Mouse (Mus musculus) gastrocnemius, adult 18-20 months (tissue): ENCODE measurements around the gene Sh3gl3. TPM values are rescaled to one million over a fixed set of nuclear protein-coding genes. Genes with fewer than 3 reads are reported as not detected.
A peak's percentile ranks its signal among the peaks of the same experiment; 100 is the strongest.

ENCODE experiments used
- DNase-seq: peaks from one replicate; pipeline ENCODE4 v3.0.0; 2021; ENCODE audit warnings: low spot score
- long read RNA-seq, 2 experiments: library from polyadenylated mRNA; stranded (forward); transcript quantifications; one replicate each; pipeline ENCODE4 v2.0.0; 2021
- total RNA-seq, 2 experiments: library from RNA; stranded (reverse); gene quantifications; 2 replicates each; pipeline ENCODE4 v1.2.3; 2021

The Sh3gl3 gene
- total RNA-seq = under 1 TPM; 0.27 to 0.31 TPM
- long read RNA-seq, experiment 1 = 0 reads
- long read RNA-seq, experiment 2 = 0 reads

DNA sequence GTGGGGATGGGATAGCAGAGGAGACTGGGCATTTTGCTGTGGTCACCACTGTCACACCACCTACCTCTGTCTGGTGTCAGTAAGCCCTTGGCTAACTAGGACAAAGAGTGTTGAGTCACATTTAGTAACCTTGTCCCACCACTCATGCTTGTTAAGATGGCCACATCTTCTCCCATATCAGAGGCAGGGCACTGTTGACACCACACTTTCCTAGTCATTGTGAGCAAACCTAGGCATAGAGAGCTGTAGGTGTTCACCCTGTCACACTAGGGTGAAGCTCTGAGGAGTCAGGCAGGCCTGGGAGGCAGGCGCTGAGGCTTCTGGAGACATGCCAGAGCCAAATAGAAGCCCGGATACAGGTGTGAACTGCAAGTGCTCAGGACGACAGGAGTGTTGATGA, at the start of gene Sh3gl3:
Sh3gl3 (plus strand) TSS at position 301 of the 400 bp plus-strand sequence.
- no peak for DNase-seq

DNA sequence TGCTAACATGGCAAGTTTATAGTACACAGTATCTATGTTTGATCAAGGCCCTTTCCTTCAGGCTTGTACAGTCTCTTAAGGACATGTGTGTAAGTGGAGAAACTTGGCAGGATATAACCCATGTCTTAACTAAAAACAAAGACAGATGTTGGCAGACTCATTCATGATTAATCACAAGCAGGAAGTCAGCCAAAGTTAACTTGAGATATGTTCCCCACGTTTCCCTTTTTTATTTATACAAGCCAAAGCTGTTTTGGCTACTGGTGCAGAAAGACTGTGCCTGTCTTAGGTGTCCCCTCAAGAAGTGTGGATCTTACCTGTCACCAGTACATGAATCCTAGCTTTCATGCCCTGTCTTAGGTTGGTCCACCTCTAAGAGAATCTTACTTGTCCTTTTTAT, 35.4 kb upstream of the Sh3gl3 start:
- no peak for DNase-seq

DNA sequence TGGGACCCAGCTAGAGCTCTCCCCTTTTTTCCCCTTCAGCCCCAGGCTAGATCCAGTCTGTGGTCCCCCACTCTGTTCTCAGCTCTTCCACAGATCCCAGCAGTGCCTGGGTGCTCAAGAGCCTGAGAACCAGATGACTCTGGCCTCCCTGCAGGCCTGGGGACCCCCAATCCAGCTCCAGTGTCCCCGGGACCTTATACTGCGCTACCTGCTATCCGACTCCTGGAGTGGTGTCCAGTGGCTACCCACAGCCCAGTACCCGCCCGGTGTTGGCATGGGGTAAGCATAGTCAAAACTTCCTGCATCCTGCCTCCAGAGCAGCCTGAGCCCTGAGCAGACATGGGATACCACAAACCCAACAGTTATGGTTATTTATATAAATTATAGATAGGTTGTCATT, 26.5 kb upstream of the Sh3gl3 start:
- no peak for DNase-seq

DNA sequence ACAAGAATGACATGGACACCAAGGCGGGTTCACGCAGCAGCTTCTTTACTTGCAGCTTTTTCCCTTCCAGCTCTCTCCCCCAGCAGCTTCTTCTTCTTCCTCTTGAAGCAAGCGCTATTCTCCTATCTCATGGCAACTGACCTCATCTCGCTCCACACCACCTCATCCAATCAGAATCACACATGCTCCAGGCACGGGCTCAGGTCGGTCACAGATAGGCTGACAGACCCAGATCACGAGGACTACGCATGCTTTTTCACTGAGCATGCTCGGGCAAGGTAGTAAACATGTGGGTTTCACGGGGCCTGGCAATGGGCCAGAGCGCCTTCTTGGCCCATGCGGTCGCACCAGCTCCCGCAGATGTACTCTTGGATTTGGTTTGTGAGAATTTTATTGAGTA, 9.0 kb upstream of the Sh3gl3 start:
- no peak for DNase-seq

DNA sequence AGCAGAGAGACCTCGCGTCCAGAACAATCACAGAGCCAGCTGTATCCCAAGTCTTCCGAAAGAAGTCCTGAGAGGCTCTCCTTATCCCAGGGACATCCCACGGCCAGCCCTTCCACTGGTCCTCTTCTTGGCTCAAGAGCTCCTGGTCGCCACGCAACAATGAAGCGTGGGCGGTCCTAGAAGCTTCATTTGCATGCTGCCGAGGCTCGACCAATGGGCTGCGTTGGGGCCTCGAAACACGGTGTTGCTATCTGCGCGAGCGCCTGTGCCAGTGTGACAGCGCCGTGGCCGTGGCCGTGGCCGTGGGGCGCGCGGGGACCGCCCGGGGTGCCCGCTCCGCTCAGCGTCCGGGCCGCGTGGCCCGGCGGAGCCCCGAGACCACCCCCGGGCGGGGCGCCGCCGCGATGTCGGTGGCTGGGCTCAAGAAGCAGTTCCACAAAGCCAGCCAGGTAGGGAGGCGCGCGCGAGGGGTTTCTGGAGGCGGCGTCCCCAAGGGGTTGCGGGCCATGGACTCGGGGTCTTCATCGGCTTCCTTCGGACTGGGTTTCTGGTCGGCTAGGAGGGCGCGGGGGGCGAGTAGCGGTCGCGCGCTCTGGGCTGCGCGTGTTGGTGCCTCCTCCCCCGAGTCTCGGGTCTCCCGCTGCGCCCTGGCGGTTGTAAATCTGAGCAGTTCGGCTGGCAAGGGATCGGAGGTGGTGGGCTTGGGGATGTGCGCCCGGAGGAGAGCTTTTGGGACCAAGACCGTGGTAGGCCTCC, 1.1 kb downstream of the Sh3gl3 start:
- peak; percentile 57 for DNase-seq

DNA sequence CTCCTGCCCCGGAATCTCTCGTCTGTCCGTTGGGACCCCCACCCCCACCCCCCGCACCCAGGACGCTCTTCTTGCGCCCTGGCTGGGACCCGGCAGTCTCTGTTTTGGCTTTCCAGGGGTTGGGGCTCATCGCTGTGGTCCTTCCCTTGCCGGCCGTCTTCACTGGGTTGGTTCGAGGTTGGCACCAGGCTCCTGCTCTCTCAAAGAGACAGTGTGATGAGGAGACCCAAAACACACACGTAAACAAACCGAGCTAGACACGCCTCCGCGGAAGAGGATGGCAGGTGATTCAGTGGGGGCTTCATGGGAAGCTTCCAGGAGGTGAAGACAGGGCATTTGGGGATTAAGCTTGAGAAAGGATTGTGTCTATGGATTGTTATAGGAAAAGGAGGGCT, 1.7 kb downstream of the Sh3gl3 start:
- no peak for DNase-seq

DNA sequence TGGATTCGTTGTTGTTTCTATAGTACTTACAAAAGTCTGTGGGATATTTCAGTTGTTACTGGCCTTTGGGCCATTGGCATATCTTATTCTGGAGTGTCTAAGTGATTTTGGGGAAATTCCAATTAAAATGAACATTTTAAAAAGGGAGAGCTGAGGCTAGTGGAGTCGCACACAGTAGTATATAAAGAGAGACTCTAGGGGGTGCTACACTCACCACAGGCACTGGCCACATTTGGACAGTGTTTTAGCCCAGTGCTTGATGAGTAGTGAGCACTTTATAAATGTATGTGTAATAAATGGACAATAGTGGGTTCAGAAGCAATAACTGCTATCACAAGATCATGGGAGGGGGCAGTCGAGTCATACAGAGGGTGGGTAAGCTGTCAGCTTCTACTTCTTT, 2.6 kb downstream of the Sh3gl3 start:
- DNase-seq = no peak

DNA sequence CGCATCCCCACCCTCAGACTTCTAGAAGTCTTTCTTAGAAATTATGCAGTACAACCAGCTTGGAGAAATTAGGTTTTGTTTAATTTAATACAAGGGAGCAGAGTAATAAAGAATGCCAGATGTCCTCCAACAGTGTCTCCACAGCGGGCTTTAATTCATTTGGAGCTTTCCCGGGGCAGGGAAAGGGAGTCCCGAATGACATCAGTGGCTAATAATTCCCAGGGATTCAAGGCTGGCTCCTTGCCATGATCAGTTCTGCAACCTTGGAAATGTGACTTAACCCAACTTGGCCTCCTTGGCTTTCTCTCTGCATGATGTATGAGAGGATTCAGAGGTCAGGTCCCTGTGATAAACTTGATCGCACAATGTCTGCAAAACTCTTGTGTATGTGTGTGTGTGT, 3.7 kb downstream of the Sh3gl3 start:
- DNase-seq = peak; percentile 37

DNA sequence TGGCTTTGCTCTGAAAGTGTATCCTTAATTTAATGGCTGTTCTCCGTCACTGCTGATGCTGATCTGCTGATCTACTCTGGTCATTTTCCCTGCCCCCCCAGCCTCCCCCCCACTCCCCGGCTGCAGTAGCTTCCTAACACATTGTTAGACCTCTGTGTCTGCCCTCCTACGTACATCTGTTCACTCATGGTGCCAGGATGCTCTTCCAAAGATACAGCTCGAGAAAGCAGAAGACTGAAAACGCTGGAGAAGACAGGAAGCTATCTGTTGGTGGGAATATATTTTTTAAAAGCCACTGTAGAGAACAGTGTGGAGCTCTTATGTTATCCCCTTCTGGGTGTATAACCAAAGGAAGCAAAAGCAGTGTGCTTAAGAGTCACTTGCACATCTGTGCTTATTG, 7.3 kb downstream of the Sh3gl3 start:
- DNase-seq = no peak

DNA sequence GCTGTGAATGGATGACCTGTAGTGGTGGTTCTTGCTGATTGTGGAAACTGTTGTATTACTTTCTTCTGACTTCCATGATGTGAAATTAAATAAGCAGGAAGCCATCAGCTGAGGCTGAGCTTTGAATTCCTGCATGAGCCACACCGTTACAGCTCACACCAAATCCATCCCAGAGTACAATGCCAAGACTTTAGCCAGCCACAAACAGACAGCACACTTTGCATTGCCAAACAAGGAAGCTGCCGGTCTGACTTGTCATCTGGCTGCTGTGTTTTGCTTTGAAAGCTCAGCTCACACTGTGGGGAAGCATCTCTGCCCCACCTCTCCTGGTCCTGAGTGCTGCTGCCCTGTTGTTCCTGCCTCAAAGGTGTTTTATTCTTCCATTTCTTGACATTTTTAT, 9.1 kb downstream of the Sh3gl3 start:
- no peak for DNase-seq

DNA sequence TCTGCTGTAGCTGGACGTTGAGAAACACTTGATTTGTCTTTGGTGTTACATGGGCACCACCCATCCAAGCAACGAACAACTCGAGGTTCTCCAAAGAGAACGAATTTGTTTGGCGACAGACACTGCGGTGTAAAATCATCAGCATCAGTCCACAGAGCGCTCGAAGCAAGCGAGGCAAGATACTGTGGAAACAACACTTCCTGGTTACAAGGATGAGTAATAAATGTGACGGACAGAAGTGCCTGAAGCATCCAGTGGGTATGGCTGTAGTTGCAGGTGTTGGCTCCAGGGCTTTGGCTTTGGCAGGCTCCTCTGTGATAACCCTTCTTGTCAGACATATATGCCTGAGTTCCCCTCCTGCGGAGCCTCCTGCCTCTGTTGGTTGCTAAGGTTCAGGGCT, 18.0 kb downstream of the Sh3gl3 start:
- DNase-seq = no peak

DNA sequence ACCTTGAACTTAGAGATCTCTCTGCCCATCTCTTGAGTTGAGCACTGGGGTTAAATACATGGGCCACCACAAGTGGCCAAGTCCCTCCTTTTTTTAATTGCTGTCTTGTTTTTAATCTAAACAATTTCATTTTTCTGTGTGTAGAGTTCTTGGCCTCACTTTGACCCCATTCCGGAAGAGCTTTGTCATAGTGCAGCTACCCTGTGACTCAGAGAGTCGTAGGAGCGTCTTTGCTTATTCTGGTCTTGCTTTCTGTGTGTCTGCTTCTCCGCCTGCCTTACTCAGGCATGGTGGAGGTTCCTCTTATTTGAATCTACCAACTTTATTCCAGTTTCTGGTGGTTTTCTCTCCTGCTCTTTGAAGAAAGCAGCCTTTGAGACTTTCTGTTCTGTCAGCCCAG, 18.9 kb downstream of the Sh3gl3 start:
- no peak for DNase-seq

DNA sequence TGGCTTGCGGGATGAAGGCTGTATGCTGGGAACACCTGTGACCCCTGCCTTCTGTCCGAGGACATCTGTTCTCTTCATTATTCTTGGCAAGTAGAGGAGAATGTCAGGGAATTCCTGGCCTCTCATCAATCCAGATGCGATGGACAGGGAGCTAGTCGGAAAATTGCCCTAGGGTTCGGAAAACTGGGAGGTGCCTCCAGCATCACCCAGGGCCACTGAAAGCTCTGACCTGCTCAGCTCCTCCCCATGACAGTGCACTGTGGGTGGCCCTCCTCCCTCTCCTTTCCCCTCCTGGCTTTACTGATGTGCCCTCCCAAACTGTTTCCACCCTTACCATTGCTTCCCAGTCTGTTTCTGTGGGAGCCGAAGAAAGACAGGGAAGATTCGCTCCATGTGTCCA, 29.5 kb downstream of the Sh3gl3 start:
- DNase-seq = no peak

DNA sequence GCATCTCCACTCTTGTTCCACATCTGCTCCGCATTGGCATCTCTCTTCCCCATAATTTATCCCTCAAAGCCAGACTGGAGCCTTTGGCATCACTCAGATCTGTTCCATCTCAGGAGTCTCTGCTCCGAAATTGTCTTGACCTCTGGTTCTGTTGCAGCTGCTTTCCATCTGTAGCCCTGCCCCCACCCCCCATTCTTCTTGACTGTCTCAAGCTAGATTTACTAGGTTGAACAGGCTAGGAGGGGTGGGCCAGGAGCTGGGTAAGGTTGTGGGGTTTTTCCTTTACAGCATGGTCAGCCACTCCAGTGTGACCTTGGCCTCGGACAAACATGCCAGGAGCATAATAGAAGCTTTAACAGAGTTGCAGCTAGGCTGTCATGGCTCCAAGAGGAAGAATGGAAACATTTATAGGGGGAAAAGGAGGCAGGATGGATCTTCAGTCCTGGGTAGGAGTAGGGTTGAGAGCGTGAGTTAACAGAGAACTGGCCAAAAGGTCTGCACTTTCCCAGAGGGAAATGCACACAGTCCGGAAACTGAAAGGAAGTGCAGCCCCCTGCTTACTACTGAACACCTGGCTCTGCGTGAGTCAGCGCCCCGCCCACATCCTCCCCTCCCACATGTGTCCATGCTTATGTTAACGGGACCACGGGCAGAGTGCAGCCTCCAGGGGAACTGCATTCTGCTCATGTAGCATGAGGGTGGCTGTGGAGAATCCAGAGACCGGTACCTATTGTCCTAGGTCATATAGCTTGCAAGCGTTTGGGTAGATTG, 30.6 kb downstream of the Sh3gl3 start:
- no peak for DNase-seq

DNA sequence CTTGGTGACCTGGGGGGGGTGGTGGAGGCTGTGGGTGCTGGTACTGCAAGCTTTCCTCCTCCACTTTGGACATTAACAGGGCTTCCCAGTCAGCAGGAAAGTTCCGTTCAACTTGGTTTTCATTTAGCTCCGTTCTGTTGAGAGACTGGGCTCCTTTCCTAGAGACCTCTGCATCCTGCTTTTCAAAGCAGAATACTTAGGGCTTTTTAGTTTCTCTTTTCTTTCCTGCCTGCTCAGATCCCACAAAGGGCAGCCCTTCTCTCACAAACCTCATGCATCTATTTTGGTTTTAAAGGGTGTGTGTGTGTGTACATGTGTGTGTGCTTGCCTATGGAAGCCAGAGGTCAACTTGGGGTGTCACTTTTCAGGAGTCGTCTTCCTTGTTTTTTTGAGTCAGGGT, 31.3 kb downstream of the Sh3gl3 start:
- no peak for DNase-seq

DNA sequence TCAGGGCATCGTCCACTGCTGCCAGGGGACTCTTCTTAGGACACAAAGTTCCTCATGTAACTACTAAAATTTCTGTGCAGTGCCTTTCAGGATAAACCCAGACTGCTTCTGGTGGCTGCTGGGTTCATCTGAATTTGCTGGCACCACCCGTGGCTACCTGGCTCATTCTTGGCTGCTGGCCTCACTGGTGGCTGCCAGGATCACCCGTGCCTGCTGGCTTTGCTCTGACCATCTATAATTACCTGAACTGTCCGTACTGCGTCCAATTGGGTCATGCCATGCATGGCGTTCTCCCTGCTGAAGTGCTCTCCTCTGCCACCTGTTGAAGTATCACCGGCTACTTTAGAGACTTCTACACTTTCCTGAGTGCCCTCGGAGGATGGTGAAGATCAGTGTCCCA, 33.1 kb downstream of the Sh3gl3 start:
- peak; percentile 8 for DNase-seq

DNA sequence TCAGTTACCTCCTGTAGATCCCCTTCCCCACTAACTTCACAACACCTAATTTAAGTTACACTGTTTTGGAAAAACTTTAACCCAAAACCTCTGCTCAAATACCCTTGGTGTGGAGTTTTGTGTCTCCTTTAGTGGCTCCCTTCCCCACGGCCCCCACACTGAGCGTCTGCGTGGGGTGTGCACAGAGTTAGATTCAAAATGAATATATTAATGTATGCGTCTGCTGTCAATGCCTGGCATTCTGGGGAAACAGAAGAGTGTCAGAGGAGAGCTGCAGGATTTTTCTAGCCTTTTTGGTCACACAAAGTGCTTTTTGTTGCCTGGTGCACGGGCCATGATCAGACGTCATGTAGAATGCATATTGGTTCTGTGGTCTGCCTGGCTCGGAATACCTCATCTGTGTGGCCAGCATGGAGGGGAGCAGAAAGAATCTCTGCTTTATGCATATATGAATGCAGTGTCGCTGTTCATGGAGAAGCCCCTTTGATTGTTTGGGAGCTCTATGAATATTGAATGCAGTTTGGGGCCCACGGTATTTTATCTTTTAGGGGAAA, 47.8 kb downstream of the Sh3gl3 start:
- no peak for DNase-seq

DNA sequence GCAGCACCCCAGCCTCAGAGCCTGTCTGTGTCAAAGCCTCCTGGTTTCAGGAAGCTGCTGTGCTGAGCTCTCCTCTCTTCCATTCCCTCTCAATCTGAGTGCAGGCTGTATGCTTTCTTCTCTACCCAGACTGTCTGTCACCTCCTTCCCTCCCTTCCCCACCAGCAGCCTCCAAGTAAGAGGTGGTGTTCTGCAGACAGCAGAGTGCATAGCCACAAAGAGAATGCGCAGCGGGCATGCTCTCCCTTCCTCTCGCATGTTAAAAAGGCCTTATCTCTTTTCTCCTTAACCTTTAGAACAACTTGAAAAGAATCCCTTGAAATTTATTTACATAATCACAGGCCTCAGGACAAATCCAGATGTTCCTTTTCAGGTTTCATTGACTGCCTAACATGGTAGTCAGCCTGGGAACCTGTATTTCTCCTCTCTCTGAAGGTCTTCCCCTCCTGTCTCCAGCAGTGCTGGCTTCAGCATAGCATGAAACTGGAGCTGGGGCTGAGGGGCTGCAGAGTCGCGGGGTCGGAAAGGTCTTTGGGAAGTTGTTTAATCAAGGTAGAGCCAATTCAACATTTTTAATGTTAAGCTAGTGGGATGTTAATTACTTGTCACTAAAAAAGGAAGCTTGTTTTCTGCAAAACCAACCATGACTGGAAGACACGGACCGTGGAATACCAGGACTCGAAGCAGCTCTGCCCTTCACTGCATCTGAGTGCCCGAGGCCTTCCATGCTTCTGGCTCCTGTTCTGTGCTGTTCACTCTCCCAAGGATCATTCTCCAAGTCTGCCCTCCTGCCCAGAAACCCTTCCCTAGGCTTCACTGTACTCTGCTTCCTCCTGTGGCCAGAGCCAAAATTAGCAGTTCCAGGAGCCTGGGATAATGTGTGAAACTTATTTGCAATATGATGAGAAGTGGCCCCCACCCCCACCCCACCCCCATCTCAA, 50.5 kb downstream of the Sh3gl3 start:
- no peak for DNase-seq

DNA sequence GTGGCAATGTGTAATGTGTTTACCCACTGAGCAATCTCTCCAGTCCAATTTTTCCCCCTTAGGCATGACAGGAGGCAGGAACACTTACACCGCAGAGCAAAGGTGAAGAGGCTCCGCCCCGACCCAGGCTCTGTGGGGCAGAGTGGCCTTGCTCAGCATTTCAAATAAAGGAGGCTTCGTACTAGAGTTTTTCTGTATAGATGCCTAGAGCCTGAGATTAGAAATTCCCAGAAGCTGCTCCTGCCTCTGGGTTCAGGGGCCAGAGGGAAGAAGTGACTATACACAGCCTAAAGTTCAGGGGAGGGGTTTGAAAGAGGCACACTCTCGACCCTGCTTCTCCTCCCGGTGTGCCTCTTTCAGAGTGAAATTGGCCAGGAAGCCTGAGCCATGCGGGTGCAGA, 59.6 kb downstream of the Sh3gl3 start:
- DNase-seq = no peak

DNA sequence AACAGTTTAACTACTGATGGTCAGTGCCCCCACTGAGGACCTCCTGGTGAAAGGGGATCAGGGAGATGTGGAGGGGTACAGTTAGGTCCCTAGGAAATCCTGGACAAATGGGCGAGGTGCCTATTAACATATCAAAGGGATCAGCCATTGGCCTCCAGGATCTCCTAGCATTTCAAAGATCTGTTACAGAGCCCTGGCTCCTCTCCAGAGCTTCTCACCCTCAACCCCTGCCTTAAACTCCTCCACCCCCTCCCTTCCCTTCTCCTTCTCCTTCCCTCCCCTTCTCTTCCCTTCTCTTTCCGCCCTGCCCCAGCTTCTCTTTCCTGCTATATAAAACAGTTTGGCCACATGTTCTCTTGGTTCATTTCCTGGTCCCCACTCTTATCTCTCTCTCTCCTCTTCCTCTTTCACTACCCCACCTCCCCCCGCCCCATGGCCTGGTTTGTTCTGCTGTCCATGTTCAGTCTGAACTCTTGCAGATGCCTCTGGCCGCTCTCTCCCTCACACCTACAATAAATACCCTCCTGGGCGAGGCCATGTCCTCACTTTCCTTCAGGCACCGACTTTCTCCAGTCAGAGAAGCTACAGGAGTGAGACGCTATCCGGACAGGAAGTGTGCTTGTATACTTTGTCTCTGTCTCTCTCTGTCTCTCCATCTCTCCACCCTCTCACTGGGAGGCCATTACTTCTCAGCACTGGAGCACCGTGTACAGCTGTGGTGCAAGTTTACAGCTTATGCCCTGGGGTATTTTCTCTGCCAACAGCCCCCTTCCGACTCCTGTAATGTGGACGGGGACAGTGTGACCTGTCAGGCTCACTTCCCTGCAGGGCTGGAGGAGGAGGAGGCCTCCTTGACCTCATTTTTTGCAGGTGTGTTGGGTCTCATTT, 60.6 kb downstream of the Sh3gl3 start:
- DNase-seq = no peak

DNA sequence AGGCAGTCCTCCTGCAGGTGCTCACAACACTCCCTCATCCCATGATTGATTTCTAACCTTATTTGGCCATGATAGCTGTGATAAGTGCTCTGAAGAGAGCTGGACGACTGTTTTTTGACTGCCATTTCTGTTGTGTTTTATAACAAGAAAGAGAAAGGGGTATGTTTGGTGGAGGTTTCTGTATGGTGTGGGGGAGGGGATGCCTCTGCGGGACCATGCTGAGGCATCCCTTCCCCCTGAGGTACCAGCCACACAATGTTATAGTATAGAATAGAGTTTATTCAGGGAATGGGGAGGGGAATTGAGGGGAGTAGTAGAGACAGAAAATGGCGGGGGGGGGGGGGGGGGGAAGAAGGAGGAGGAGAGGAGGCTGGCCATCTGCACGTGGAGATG, 61.3 kb downstream of the Sh3gl3 start:
- DNase-seq = no peak
